Mouse (Mus musculus) embryonic fibroblast, embryonic 13.5 days (primary cell): ENCODE measurements at regions not wholly inside any gene's neighbourhood (a gene's known extent, or its start where the extent isn't known, plus 50 kb on each side); places are given as distances from the start of the nearest gene placed in this dataset.

Experiments used
- CTCF ChIP-seq: IDR thresholded peaks from 2 replicates; pipeline ENCODE4 v1.5.1; 2011; ENCODE audit warnings: mild to moderate bottlenecking, control low read depth, low read length, moderate library complexity, borderline replicate concordance; ENCODE audit not compliant: insufficient read depth
- POLR2A ChIP-seq: IDR thresholded peaks from 2 replicates; pipeline ENCODE4 v1.6.1; 2011; ENCODE audit warnings: low read depth, mild to moderate bottlenecking, control low read depth, low read length, moderate library complexity

DNA sequence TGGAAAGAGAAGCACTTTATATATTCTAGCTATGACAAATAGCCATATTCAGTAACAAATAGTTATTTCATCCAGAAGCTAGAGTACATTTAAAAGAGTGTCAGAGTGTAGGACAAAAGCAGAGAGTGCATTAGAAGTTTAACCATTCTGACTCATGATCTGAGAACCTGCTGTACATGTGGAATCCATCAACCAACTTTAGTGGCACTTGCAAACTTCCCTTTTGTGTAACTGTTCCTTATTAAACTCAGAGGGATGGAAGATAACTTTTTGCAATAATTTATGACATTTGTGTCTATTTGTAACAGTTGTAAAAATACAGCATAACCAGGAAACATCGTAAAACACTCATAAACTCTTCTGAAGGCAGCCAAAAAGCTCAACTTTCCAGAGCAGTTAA, 1835.4 kb upstream of the Sel1l start:
- TF ChIP-seq CTCF (no peak), POLR2A (no peak)
